13 mouse cellular contexts compared by ENCODE assay signal in genomic region chr1:190148661-190149232, GRCm38 (mm10). TPM values are rescaled to one million over a fixed set of nuclear protein-coding genes. Genes with fewer than 3 reads are reported as not detected.
A peak's percentile ranks its signal among the peaks of the same experiment; 100 is the strongest.
DNase-seq lines count a peak whose midpoint lies in the region; ATAC-seq lines count a peak whose summit lies in the region.
"Had no signal": no experiment of that assay in that cellular context is flagged by ENCODE, and none has a peak within 500 bp of the region (broad histone marks: within the 10 kb centered on the region; RNA-seq: fewer than 3 reads in every experiment).

No protein-coding gene starts in this region.

- peak overlapping the region; percentile 30; the same call in 1 of the 2 replicates for H3K4me2 ChIP-seq in kidney, embryonic 16.5 days (replicated peaks; ENCODE audit: low read depth, low read length)
- peak overlapping the region; percentile 27; the same call in 1 of the 2 replicates for H3K4me2 ChIP-seq in forebrain, embryonic 11.5 days (ENCODE audit: low read depth, low read length, severe bottlenecking)
- peak overlapping the region; percentile 39 for H3K4me2 ChIP-seq in hindbrain, embryonic 15.5 days
- H3K4me2 ChIP-seq in neural tube, embryonic 13.5 days, result peak overlapping the region; percentile 38

- 0 out of 2 replicates have a peak overlapping the region, but pooled peaks have one; percentile 7 for H3K4me3 ChIP-seq in kidney, embryonic 16.5 days (ENCODE audit: low read length)
- H3K4me3 ChIP-seq in forebrain, embryonic 11.5 days (ENCODE audit: low read depth, low read length), result no peak overlapping the region
- no peak overlapping the region for H3K4me3 ChIP-seq in hindbrain, embryonic 15.5 days
- 0 out of 2 replicates have a peak overlapping the region, but pooled peaks have one; percentile 2 for H3K4me3 ChIP-seq in neural tube, embryonic 13.5 days
- H3K4me3 ChIP-seq: heart, adult 2 months; myocyte had no signal

- ATAC-seq in kidney, embryonic 16.5 days (ENCODE audit: low FRiP score, low TSS enrichment), result no peak
- peak; percentile 56; the same call in 1 of the 2 replicates for ATAC-seq in forebrain, embryonic 11.5 days (replicated peaks; ENCODE audit: low FRiP score)
- ATAC-seq in hindbrain, embryonic 15.5 days (ENCODE audit: low FRiP score, low read depth), result no peak
- 0 out of 2 replicates have a peak, but pooled peaks have one; percentile 2 for ATAC-seq in neural tube, embryonic 13.5 days (ENCODE audit: low read depth)
- no peak for ATAC-seq in frontal cortex, adult (ENCODE audit: low TSS enrichment)

- DNase-seq in kidney, adult 11 months, result no peak
- DNase-seq in forebrain, embryonic 11.5 days (ENCODE audit: low spot score), result peak; percentile 44
- DNase-seq in frontal cortex, postnatal 25 days (ENCODE audit: low spot score in 2 of 2), result no peak
- no peak for DNase-seq in frontal cortex, postnatal 10 days (ENCODE audit: low spot score in 2 of 2)
- DNase-seq: cerebellum, postnatal 36 days; heart, adult 2 months; kidney, postnatal 25 days; right cerebral cortex, postnatal 14 days had no signal

- peaks cover 10% of the 10 kb centered on the region; the same call in 1 of the 2 replicates for H3K27me3 ChIP-seq in kidney, embryonic 16.5 days (ENCODE audit: insufficient read depth, low read length)
- peaks cover 4% of the 10 kb centered on the region; the same call in 1 of the 2 replicates for H3K27me3 ChIP-seq in forebrain, embryonic 11.5 days (ENCODE audit: control insufficient read depth, insufficient read depth, low read length)
- H3K27me3 ChIP-seq in hindbrain, embryonic 15.5 days, result 0 out of 2 replicates have a peak, but pooled peaks cover 3% of the 10 kb centered on the region
- H3K27me3 ChIP-seq in neural tube, embryonic 13.5 days, result 0 out of 2 replicates have a peak, but pooled peaks cover 3% of the 10 kb centered on the region

- no peak overlapping the region for H3K9ac ChIP-seq in kidney, embryonic 16.5 days (replicated peaks; ENCODE audit: low read length)
- 0 out of 2 replicates have a peak overlapping the region, but pooled peaks have one; percentile 14 for H3K9ac ChIP-seq in forebrain, embryonic 11.5 days (ENCODE audit: low read length)
- H3K9ac ChIP-seq in hindbrain, embryonic 15.5 days, result no peak overlapping the region
- 0 out of 2 replicates have a peak overlapping the region, but pooled peaks have one; percentile 13 for H3K9ac ChIP-seq in neural tube, embryonic 13.5 days

- WGBS in kidney, embryonic 16.5 days, result 31% methylated on average over 12 of the region's 12 CpGs
- 9% methylated on average over 12 of the region's 12 CpGs for WGBS in forebrain, embryonic 11.5 days
- 11% methylated on average over 12 of the region's 12 CpGs for WGBS in hindbrain, embryonic 15.5 days
- WGBS in neural tube, embryonic 13.5 days, result 8% methylated on average over 12 of the region's 12 CpGs

- H3K27ac ChIP-seq in kidney, embryonic 16.5 days (ENCODE audit: low read length), result no peak overlapping the region
- no peak overlapping the region for H3K27ac ChIP-seq in forebrain, embryonic 11.5 days (ENCODE audit: low read depth, low read length)
- no peak overlapping the region for H3K27ac ChIP-seq in hindbrain, embryonic 15.5 days (replicated peaks)
- peak overlapping the region; percentile 84 for H3K27ac ChIP-seq in neural tube, embryonic 13.5 days (replicated peaks)
- H3K27ac ChIP-seq: heart, adult 2 months had no signal

- no peaks in the 10 kb centered on the region for H3K9me3 ChIP-seq in kidney, embryonic 16.5 days (ENCODE audit: low read length)
- no peaks in the 10 kb centered on the region for H3K9me3 ChIP-seq in forebrain, embryonic 11.5 days (ENCODE audit: control insufficient read depth, low read length)
- H3K9me3 ChIP-seq in hindbrain, embryonic 15.5 days, result no peaks in the 10 kb centered on the region
- H3K9me3 ChIP-seq in neural tube, embryonic 13.5 days, result no peaks in the 10 kb centered on the region

- no peaks in the 10 kb centered on the region for H3K36me3 ChIP-seq in kidney, embryonic 16.5 days (ENCODE audit: insufficient read depth, low read length)
- no peaks in the 10 kb centered on the region for H3K36me3 ChIP-seq in forebrain, embryonic 11.5 days (ENCODE audit: control insufficient read depth, insufficient read depth, low read length)
- H3K36me3 ChIP-seq in hindbrain, embryonic 15.5 days, result no peaks in the 10 kb centered on the region
- H3K36me3 ChIP-seq in neural tube, embryonic 13.5 days, result no peaks in the 10 kb centered on the region; the same call in 1 of the 2 replicates

- no peaks in the 10 kb centered on the region for H3K4me1 ChIP-seq in kidney, embryonic 16.5 days (ENCODE audit: insufficient read depth, low read length)
- H3K4me1 ChIP-seq in forebrain, embryonic 11.5 days (replicated peaks; ENCODE audit: control insufficient read depth, insufficient read depth, low read length), result peaks cover 20% of the 10 kb centered on the region; the same call in 1 of the 2 replicates
- peaks cover 27% of the 10 kb centered on the region for H3K4me1 ChIP-seq in hindbrain, embryonic 15.5 days (replicated peaks)
- peaks cover 49% of the 10 kb centered on the region for H3K4me1 ChIP-seq in neural tube, embryonic 13.5 days (replicated peaks)

RNA-seq across cellular contexts. Expression of gene Prox1, which starts 21.8 kb away (rescaled TPM):
- 0.89 and 1.3 TPM in 2 replicates for polyA plus RNA-seq in kidney, embryonic 16.5 days (2015; fragmentation: Nextera tagmentation; extraction: Ambion mirVana)
- 7.6 and 8.5 TPM in 2 replicates for polyA plus RNA-seq in forebrain, embryonic 11.5 days (2014; fragmentation: Nextera tagmentation; extraction: Ambion mirVana)
- 6.2 and 6.9 TPM in 2 replicates for polyA plus RNA-seq in hindbrain, embryonic 15.5 days (2015; fragmentation: Nextera tagmentation; extraction: Ambion mirVana)
- polyA plus RNA-seq in neural tube, embryonic 13.5 days (2015; fragmentation: Nextera tagmentation; extraction: Ambion mirVana), result 12.4 and 15.0 TPM in 2 replicates

Comparison
In these comparisons a context has a peak if more than half of its experiments do, and no peak if none do; other contexts are left out.
1. ATAC-seq: peak in forebrain, embryonic 11.5 days (single experiment) and neural tube, embryonic 13.5 days (single experiment); none in kidney, embryonic 16.5 days (single experiment), hindbrain, embryonic 15.5 days (single experiment) and frontal cortex, adult (single experiment).
2. H3K4me3 ChIP-seq: peak in kidney, embryonic 16.5 days (single experiment) and neural tube, embryonic 13.5 days (single experiment); none in forebrain, embryonic 11.5 days (single experiment) and hindbrain, embryonic 15.5 days (single experiment).
3. H3K9ac ChIP-seq: peak in forebrain, embryonic 11.5 days (single experiment) and neural tube, embryonic 13.5 days (single experiment); none in kidney, embryonic 16.5 days (single experiment) and hindbrain, embryonic 15.5 days (single experiment).
4. Peak in every context shown above with its lines, with median percentiles within 50 percentile points of each other: H3K4me2 ChIP-seq.